Mouse (Mus musculus) kidney, postnatal 25 days (tissue): ENCODE measurements around the gene Zfp146.
A peak's percentile ranks its signal among the peaks of the same experiment; 100 is the strongest.
"Not testable (repeated sequence)": the region's sequence is repeated elsewhere in the genome, so short reads cannot be mapped to it uniquely, and the experiment has no call there.

Source experiments
- DNase-seq, 2 experiments: peaks; one replicate each; pipeline ENCODE4 v3.0.0; 2021; ENCODE audit warnings: mixed read lengths in 2 of 2

Zfp146 gene

GRCm38 (mm10) chr7:30121308-30122187 lies 48.0 kb downstream of the Zfp146 start, which contains the start of gene Zfp382:
Gene Zfp382, plus strand, starts transcription at chr7:30121942.
- peak; percentile 86 to 92 for DNase-seq

- DNase-seq = not testable (repeated sequence)
Observed at GRCm38 (mm10) chr7:30117935-30118334, 51.6 kb downstream of the Zfp146 start.

GRCm38 (mm10) chr7:30116076-30116475 lies 53.5 kb downstream of the Zfp146 start:
- DNase-seq = no peak
